Mouse (Mus musculus): ENCODE measurements around the gene Rsph3a. TPM values are rescaled to one million over a fixed set of nuclear protein-coding genes. Genes with fewer than 3 reads are reported as not detected.
"Not testable (repeated sequence)": the region's sequence is repeated elsewhere in the genome, so short reads cannot be mapped to it uniquely, and the experiment has no call there.

Gene Rsph3a
- 41.1 and 43.9 TPM in 2 replicates for polyA plus RNA-seq (2011; ENCODE audit: insufficient read length, low read depth, missing spikeins)

DNA sequence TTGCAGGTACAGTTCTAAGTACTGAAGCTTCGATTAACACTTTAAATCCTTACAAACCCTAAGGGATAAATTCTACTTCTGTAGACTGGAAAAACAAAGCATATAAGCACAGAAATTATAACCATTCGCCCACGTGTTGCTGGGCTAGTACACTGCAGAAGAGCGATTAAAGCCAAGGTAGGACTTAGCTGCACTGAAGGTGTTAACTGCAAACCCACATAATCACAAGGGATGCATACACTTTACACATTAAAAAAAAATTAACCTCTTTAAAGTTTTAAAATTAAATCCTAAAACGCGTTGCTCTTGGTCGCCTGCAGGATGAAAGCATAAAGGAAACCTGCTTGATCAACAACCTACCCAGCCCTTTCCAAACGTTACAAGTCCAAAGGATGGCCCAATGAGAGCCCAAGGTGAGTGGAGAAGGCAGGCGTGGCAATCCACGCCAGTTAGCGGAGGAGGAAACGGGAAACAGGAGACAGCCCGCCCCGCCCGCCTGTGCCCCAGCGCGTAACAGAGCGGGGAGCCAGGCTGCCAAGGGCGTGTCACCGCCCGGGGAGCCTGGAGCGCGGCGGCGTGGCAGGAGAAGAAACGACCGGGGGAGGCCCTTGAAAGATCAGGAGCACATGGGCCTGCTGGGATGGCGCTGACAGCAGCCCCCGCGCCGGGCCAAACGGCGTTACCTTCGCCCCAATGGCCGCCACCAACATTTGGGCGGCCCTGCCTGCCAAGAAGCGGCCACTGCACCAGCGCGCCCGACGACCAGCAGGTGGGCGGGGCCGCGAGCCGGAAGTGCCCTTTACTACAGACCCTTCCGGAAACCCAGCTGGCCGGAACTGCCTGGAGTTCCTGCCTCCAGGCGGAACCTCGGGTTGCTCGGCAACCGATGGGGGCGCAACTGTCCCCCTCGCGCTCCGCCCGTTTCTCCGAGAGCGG lies at the start of gene Rsph3a:
Rsph3a (plus strand) TSS at position 498 of the 936 bp plus-strand sequence.
- TF ChIP-seq POLR2A (IDR thresholded peaks at IDR 0.05; ENCODE audit: low read depth, low read length), result peak; percentile 61; the same call in 1 of the 2 replicates
- Histone ChIP-seq H3K27ac (ENCODE audit: insufficient read depth, low read length) (peak within 1 kb of the TSS; percentile 89), H3K4me3 (ENCODE audit: insufficient read depth, low read length) (peak within 1 kb of the TSS; percentile 57)
- H3K4me1 ChIP-seq (ENCODE audit: control insufficient read depth, insufficient read depth, low read length), result not testable (repeated sequence)

DNA sequence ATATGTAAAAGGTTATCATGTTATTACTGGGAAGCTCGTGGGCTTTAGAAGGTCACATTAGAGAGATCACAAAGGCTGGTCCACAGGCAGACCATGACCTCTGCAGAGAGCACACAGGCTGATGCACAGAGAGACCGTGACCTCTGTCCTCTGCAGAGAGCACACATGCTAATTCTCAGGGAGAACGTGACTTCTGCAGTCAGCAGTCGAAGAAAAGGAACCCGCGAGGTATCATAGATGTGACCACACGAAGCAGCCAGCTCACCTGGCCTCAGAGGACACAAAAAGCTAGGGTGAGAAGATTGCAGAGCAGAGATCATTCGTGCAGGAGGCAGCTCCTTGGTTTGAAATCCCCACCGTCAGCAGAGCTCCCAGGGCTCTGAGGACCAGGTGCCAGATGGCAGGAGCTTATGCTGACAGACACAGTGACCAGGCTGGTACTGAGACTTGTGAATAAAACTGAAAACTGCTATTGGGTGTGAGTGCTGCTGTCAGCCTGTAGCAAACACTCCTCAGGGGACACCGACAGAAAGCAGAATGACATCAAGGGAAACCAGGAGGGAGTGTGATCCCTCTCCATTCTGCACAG lies 49.3 kb upstream of the Rsph3a start:
- Histone ChIP-seq H3K4me3 (ENCODE audit: insufficient read depth, low read length) (no peak overlapping the region), H3K27ac (ENCODE audit: insufficient read depth, low read length) (no peak overlapping the region), H3K4me1 (ENCODE audit: control insufficient read depth, insufficient read depth, low read length) (peaks cover 6% of the 10 kb centered on the region; the same call in 1 of the 2 replicates)
- TF ChIP-seq POLR2A (IDR thresholded peaks at IDR 0.05; ENCODE audit: low read depth, low read length), result no peak
- TF ChIP-seq CTCF (IDR thresholded peaks at IDR 0.05; ENCODE audit: borderline replicate concordance, insufficient read depth, low read length), result no peak

DNA sequence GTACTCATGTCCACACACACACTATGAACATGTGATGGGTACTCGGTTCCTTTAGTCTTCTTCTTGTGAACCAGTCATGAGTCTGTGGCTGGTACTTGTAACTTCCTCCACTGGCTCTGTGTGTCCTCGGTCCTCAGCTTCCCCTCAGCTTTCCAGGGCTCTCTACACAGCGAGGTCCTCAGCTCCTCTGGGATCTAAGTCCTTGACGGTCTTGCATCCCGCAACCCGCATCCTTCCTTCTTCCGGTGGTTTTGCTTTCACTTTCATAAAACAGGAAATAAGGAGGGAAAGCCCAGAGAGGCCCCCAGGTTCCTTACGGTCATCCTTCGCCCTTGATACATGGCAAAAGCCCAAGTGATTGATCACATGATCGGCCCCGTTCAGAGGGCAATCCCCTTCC lies 48.3 kb upstream of the Rsph3a start:
- TF ChIP-seq CTCF (IDR thresholded peaks at IDR 0.05; ENCODE audit: borderline replicate concordance, insufficient read depth, low read length), result no peak
- no peak for TF ChIP-seq POLR2A (IDR thresholded peaks at IDR 0.05; ENCODE audit: low read depth, low read length)
- Histone ChIP-seq H3K4me1 (ENCODE audit: control insufficient read depth, insufficient read depth, low read length) (peaks cover 6% of the 10 kb centered on the region; the same call in 1 of the 2 replicates), H3K27ac (ENCODE audit: insufficient read depth, low read length) (no peak overlapping the region), H3K4me3 (ENCODE audit: insufficient read depth, low read length) (no peak overlapping the region)

DNA sequence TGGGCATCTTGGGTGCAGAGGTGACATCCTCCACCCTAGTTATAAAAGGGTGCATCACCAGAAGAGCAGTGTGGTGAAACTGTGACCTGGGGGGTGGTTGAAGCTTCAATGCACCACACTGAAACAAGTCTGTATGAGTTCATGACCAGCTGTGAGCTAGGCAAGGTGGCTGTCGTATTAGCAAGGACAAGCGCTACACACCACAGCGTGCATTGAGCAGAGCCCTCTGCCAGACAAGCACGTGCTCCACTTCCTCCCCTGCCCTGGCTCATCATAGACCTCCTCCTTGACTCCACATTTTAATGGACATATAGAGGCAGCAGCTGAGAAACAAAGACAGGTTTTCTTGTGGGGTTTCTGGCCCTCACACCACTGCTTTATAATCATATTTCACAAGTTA lies 47.7 kb upstream of the Rsph3a start:
- Histone ChIP-seq H3K4me3 (ENCODE audit: insufficient read depth, low read length) (no peak overlapping the region), H3K27ac (ENCODE audit: insufficient read depth, low read length) (no peak overlapping the region), H3K4me1 (ENCODE audit: control insufficient read depth, insufficient read depth, low read length) (peaks cover 6% of the 10 kb centered on the region; the same call in 1 of the 2 replicates)
- TF ChIP-seq CTCF (IDR thresholded peaks at IDR 0.05; ENCODE audit: borderline replicate concordance, insufficient read depth, low read length) (no peak), POLR2A (IDR thresholded peaks at IDR 0.05; ENCODE audit: low read depth, low read length) (no peak)

DNA sequence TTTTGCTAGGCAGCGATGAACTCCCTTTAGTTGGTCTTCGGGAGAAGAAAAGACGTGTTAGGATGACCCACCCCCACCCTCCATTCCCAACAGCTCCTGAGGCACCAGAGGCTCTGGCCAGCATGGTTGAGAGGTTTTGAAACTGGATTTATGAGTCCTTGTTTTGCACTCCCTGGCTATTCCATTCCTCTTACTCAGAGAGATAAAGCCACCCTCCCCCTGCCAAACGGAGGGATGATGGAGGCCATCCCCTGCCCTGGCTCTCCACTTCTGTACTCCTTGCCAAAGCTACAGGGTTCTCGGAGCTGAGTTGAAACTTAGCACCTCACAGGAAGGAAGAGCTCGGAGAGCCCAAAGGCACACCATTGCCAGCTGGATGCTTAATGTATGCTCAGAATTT lies 46.2 kb upstream of the Rsph3a start:
- H3K4me3 ChIP-seq (ENCODE audit: insufficient read depth, low read length), result no peak overlapping the region
- no peak overlapping the region for H3K27ac ChIP-seq (ENCODE audit: insufficient read depth, low read length)
- peaks cover 6% of the 10 kb centered on the region; the same call in 1 of the 2 replicates for H3K4me1 ChIP-seq (ENCODE audit: control insufficient read depth, insufficient read depth, low read length)
- no peak for TF ChIP-seq POLR2A (IDR thresholded peaks at IDR 0.05; ENCODE audit: low read depth, low read length)
- TF ChIP-seq CTCF (IDR thresholded peaks at IDR 0.05; ENCODE audit: borderline replicate concordance, insufficient read depth, low read length), result no peak

DNA sequence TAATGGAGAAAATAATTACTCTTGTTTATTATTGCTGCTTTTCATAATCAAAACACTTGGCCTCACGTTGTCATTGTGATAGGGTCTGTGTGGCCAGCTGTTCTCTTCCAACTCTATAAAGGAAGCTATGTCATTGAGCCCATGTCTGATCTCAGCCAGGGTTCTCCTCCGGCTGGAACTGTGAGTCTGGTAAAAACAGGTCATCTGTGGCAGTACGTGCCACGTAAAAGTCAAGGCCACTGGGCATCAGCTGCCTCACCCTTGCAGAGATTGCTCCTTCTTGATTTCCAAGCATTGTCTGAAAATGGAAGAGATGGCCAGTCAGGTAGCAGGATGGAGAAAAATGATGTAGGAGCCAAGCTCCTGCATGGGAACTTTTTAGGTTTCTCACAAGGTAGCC lies 45.5 kb upstream of the Rsph3a start:
- no peak overlapping the region for H3K27ac ChIP-seq (ENCODE audit: insufficient read depth, low read length)
- TF ChIP-seq POLR2A (IDR thresholded peaks at IDR 0.05; ENCODE audit: low read depth, low read length) (no peak), CTCF (IDR thresholded peaks at IDR 0.05; ENCODE audit: borderline replicate concordance, insufficient read depth, low read length) (no peak)
- H3K4me1 ChIP-seq (ENCODE audit: control insufficient read depth, insufficient read depth, low read length), result peaks cover 6% of the 10 kb centered on the region; the same call in 1 of the 2 replicates
- H3K4me3 ChIP-seq (ENCODE audit: insufficient read depth, low read length), result no peak overlapping the region

DNA sequence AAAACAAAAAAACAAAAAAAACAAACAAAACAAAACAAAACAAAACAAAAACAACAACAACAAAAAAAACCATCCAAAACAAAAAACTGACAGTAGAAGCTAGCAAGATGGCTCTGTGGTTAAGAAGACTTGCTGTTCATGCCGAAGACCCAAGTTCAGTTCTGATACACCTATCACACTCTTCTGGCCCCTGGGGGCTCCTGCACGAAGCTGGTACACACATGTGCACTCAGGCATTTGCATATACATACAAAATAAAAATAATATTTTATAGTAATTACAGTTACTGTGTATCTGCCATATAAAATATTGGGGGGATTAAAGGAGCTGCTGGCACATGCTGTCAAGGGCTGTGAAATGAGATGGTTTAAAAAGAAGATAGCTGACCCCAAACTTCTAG lies 43.9 kb upstream of the Rsph3a start:
- H3K4me1 ChIP-seq (ENCODE audit: control insufficient read depth, insufficient read depth, low read length), result peaks cover 6% of the 10 kb centered on the region; the same call in 1 of the 2 replicates
- no peak for TF ChIP-seq POLR2A (IDR thresholded peaks at IDR 0.05; ENCODE audit: low read depth, low read length)
- no peak for TF ChIP-seq CTCF (IDR thresholded peaks at IDR 0.05; ENCODE audit: borderline replicate concordance, insufficient read depth, low read length)
- no peak overlapping the region for H3K4me3 ChIP-seq (ENCODE audit: insufficient read depth, low read length)
- no peak overlapping the region for H3K27ac ChIP-seq (ENCODE audit: insufficient read depth, low read length)

DNA sequence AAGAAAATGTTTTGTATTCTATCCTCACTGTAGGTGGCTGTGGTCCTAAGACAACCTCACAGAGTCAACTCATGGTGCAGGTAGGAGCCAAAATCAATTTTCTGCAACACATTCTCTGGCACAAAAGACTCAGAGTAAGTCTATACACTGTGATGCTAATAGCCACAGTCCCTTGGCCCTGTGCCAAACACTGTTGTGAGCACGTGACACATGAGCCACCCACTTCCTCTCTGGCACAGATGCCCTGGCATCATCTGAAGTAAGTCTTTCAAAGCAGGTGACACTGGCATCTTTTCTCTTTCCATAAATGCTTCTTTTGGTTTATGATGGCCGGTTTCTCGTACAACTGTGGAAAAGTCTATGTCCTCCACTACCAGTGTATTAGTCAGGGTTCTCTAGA lies 43.1 kb upstream of the Rsph3a start:
- H3K4me1 ChIP-seq (ENCODE audit: control insufficient read depth, insufficient read depth, low read length), result peaks cover 6% of the 10 kb centered on the region; the same call in 1 of the 2 replicates
- no peak overlapping the region for H3K27ac ChIP-seq (ENCODE audit: insufficient read depth, low read length)
- TF ChIP-seq CTCF (IDR thresholded peaks at IDR 0.05; ENCODE audit: borderline replicate concordance, insufficient read depth, low read length) (no peak), POLR2A (IDR thresholded peaks at IDR 0.05; ENCODE audit: low read depth, low read length) (no peak)
- H3K4me3 ChIP-seq (ENCODE audit: insufficient read depth, low read length), result no peak overlapping the region

DNA sequence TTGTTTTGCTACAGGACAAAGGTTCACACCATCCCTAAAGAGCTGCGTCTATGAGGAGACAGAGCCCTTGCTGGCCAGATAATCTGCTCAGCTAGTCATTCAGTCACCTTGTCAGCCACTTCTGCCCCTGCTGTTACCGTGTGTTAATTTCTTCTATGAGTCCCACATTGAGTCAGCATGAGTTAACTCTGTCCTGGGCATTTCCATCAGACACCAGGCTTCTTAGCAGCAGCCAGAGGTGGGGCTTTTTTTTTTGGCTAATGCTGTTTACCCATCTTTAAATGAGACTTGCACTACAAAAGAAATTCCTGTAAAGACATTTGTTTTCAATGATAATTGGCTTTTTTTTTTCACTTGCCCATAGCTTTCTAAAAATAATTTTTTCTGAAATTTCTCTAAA lies 40.4 kb upstream of the Rsph3a start:
- Histone ChIP-seq H3K4me1 (ENCODE audit: control insufficient read depth, insufficient read depth, low read length) (no peaks in the 10 kb centered on the region), H3K4me3 (ENCODE audit: insufficient read depth, low read length) (no peak overlapping the region)
- TF ChIP-seq POLR2A (IDR thresholded peaks at IDR 0.05; ENCODE audit: low read depth, low read length) (no peak), CTCF (IDR thresholded peaks at IDR 0.05; ENCODE audit: borderline replicate concordance, insufficient read depth, low read length) (no peak)

More for the DNA sequence above, 40.4 kb upstream of the Rsph3a start:
- H3K27ac ChIP-seq (ENCODE audit: insufficient read depth, low read length), result no peak overlapping the region

Data from embryonic fibroblast, embryonic 13.5 days (primary cell).